Mouse (Mus musculus) cerebellum, adult 2 months (tissue): ENCODE data around the gene Tbc1d22a.

Experiments used
- CTCF ChIP-seq: fragments of 200-500 bp; IDR thresholded peaks from 2 replicates; pipeline ENCODE4 v1.5.1; 2011; ENCODE audit warnings: low read depth, mild to moderate bottlenecking, control low read depth, low read length, moderate library complexity, borderline replicate concordance; ENCODE audit not compliant: insufficient read depth
- POLR2A ChIP-seq: fragments of 200-500 bp; IDR thresholded peaks from 2 replicates; pipeline ENCODE4 v1.6.1; 2011; ENCODE audit warnings: low read length, control low read depth, borderline replicate concordance; ENCODE audit not compliant: insufficient read depth

- TF ChIP-seq POLR2A (no peak), CTCF (peak; percentile 65)
Observed at GRCm38 (mm10) chr15:86243708-86244107, 29.4 kb downstream of the Tbc1d22a start.
